Mouse (Mus musculus) brain, adult 2 months (tissue): ENCODE data around the gene Fam133b.
"Not testable (repeated sequence)": the region's sequence is repeated elsewhere in the genome, so short reads cannot be mapped to it uniquely, and the experiment has no call there.

Experiments used
- DNase-seq: peaks from one replicate; pipeline ENCODE4 v3.0.0; 2011; ENCODE audit warnings: low read depth, low spot score

Gene Fam133b

GRCm38 (mm10) chr5:3598766-3599165, 55.1 kb downstream of the Fam133b start:
- no peak for DNase-seq

- DNase-seq: no peak
These were observed 56.7 kb downstream of the Fam133b start for GRCm38 (mm10) chr5:3600298-3600697.

GRCm38 (mm10) chr5:3600790-3601189, 57.2 kb downstream of the Fam133b start:
- DNase-seq: no peak

GRCm38 (mm10) chr5:3607114-3607513, 63.5 kb downstream of the Fam133b start:
- DNase-seq: no peak

- DNase-seq: no peak
These were observed 65.6 kb downstream of the Fam133b start for GRCm38 (mm10) chr5:3609241-3609640.

- not testable (repeated sequence) for DNase-seq
These were observed 68.2 kb downstream of the Fam133b start for GRCm38 (mm10) chr5:3611835-3612234.
